Mouse (Mus musculus) intestine, embryonic 14.5 days (tissue): ENCODE measurements around the gene Ctsc. TPM values are rescaled to one million over a fixed set of nuclear protein-coding genes. Genes with fewer than 3 reads are reported as not detected.

Experiments used
- ATAC-seq: fragments of 200-750 bp; cut with Nextera tagmentation; replicated peaks from 2 replicates; pipeline ENCODE4 v1.8.0; 2017; ENCODE audit warnings: low read depth, moderate number of reproducible peaks, moderate TSS enrichment, moderate library complexity; ENCODE audit not compliant: low FRiP score, low TSS enrichment
- DNase-seq: peaks from one replicate; pipeline ENCODE4 v3.0.0-alpha.2; 2018; ENCODE audit warnings: low spot score
- H3K27ac ChIP-seq: fragments of 300-500 bp; sonication (generic); 2 replicates; pipeline ENCODE4 v1.5.1; 2014; ENCODE audit warnings: low read depth, mild to moderate bottlenecking, control low read depth
- H3K27me3 ChIP-seq: fragments of 300-500 bp; sonication (generic); replicated peaks from 2 replicates; pipeline ENCODE4 v1.6.1; 2014; ENCODE audit warnings: low read length, control low read depth; ENCODE audit not compliant: control insufficient read depth, insufficient read depth
- H3K36me3 ChIP-seq: fragments of 300-500 bp; sonication (generic); 2 replicates; pipeline ENCODE4 v1.6.1; 2014; ENCODE audit warnings: low read length, control low read depth; ENCODE audit not compliant: control insufficient read depth, insufficient read depth
- H3K4me1 ChIP-seq: fragments of 300-500 bp; sonication (generic); replicated peaks from 2 replicates; pipeline ENCODE4 v1.6.1; 2014; ENCODE audit warnings: low read length, control low read depth, mixed read lengths; ENCODE audit not compliant: control insufficient read depth, insufficient read depth
- H3K4me2 ChIP-seq: fragments of 300-500 bp; sonication (generic); 2 replicates; pipeline ENCODE4 v1.6.1; 2014; ENCODE audit warnings: low read length
- H3K4me3 ChIP-seq: fragments of 300-500 bp; sonication (generic); 2 replicates; pipeline ENCODE4 v1.5.1; 2014; ENCODE audit warnings: low read depth, low read length, control low read depth, mixed read lengths
- H3K9ac ChIP-seq: fragments of 300-500 bp; sonication (generic); 2 replicates; pipeline ENCODE4 v1.6.1; 2014; ENCODE audit warnings: mild to moderate bottlenecking, low read length
- H3K9me3 ChIP-seq: fragments of 300-500 bp; sonication (generic); 2 replicates; pipeline ENCODE4 v1.6.1; 2016; ENCODE audit warnings: low read length, control low read depth; ENCODE audit not compliant: control insufficient read depth
- WGBS: fragments of 180-500 bp; shearing (Covaris S2); extraction: QIAGEN DNeasy Blood & Tissue Kit; methylation state at CpG from one replicate; pipeline ENCODE4 v1.1.7; 2014; 5-methylcytosine and 5-hydroxymethylcytosine counted together
- polyA plus RNA-seq: library from polyadenylated mRNA; unstranded; fragments of >200 nt; fragmentation: Nextera tagmentation; extraction: Ambion mirVana; gene quantifications from 2 replicates; pipeline ENCODE4 v1.2.1, GENCODE M21; 2014

Ctsc gene
- polyA plus RNA-seq, 1 experiment from 2014 or later = 62.7 TPM

- ATAC-seq (no peak), DNase-seq (no peak)
- H3K27me3 ChIP-seq = no peaks in the 10 kb centered on the region
- H3K4me1 ChIP-seq = 0 out of 2 replicates have a peak, but pooled peaks cover 3% of the 10 kb centered on the region
- H3K9me3 ChIP-seq = no peaks in the 10 kb centered on the region
- no peak overlapping the region for H3K9ac ChIP-seq
- 0 out of 2 replicates have a peak, but pooled peaks cover 3% of the 10 kb centered on the region for H3K36me3 ChIP-seq
- H3K27ac ChIP-seq = no peak overlapping the region
- WGBS = 87% methylated on average over 3 of the region's 3 CpGs
- H3K4me3 ChIP-seq = no peak overlapping the region
- H3K4me2 ChIP-seq = no peak overlapping the region
These were observed 32.7 kb downstream of the Ctsc start for GRCm38 (mm10) chr7:88310398-88311180.

GRCm38 (mm10) chr7:88316408-88316807 lies 38.5 kb downstream of the Ctsc start:
- ATAC-seq (no peak), DNase-seq (no peak)
- Histone ChIP-seq H3K4me1 (peaks cover 6% of the 10 kb centered on the region; the same call in 1 of the 2 replicates), H3K27ac (no peak overlapping the region), H3K27me3 (no peaks in the 10 kb centered on the region), H3K9ac (no peak overlapping the region), H3K4me3 (no peak overlapping the region), H3K36me3 (no peaks in the 10 kb centered on the region), H3K9me3 (no peaks in the 10 kb centered on the region), H3K4me2 (no peak overlapping the region)
- 60% methylated on average over 3 of the region's 3 CpGs for WGBS

- DNase-seq (no peak), ATAC-seq (no peak)
- H3K27ac ChIP-seq = no peak overlapping the region
- no peaks in the 10 kb centered on the region for H3K9me3 ChIP-seq
- peaks cover 3% of the 10 kb centered on the region; the same call in 1 of the 2 replicates for H3K4me1 ChIP-seq
- H3K9ac ChIP-seq = no peak overlapping the region
- H3K4me3 ChIP-seq = no peak overlapping the region
- no peaks in the 10 kb centered on the region for H3K36me3 ChIP-seq
- no peaks in the 10 kb centered on the region for H3K27me3 ChIP-seq
- H3K4me2 ChIP-seq = no peak overlapping the region
- 41% methylated on average over 1 of the region's 1 CpGs for WGBS
These were observed 40.6 kb downstream of the Ctsc start for GRCm38 (mm10) chr7:88318474-88318873.

GRCm38 (mm10) chr7:88318904-88319303 lies 41.0 kb downstream of the Ctsc start:
- Histone ChIP-seq H3K36me3 (no peaks in the 10 kb centered on the region), H3K27me3 (no peaks in the 10 kb centered on the region), H3K4me2 (no peak overlapping the region), H3K9me3 (no peaks in the 10 kb centered on the region), H3K9ac (no peak overlapping the region), H3K27ac (no peak overlapping the region), H3K4me1 (peaks cover 3% of the 10 kb centered on the region; the same call in 1 of the 2 replicates), H3K4me3 (no peak overlapping the region)
- ATAC-seq (no peak), DNase-seq (no peak)
- WGBS = 86% methylated on average over 2 of the region's 2 CpGs

- Histone ChIP-seq H3K9ac (no peak overlapping the region), H3K4me1 (peaks cover 3% of the 10 kb centered on the region; the same call in 1 of the 2 replicates), H3K9me3 (no peaks in the 10 kb centered on the region), H3K4me3 (no peak overlapping the region), H3K4me2 (no peak overlapping the region), H3K27ac (no peak overlapping the region), H3K36me3 (no peaks in the 10 kb centered on the region), H3K27me3 (no peaks in the 10 kb centered on the region)
- 86% methylated on average over 3 of the region's 3 CpGs for WGBS
- ATAC-seq (no peak), DNase-seq (no peak)
These were observed 41.7 kb downstream of the Ctsc start for GRCm38 (mm10) chr7:88319414-88320140.

- ATAC-seq (peak; percentile 90), DNase-seq (peak; percentile 74)
- Histone ChIP-seq H3K27ac (peak overlapping the region; percentile 61; the same call in 1 of the 2 replicates), H3K4me2 (no peak overlapping the region), H3K27me3 (no peaks in the 10 kb centered on the region), H3K9me3 (no peaks in the 10 kb centered on the region), H3K9ac (no peak overlapping the region), H3K4me1 (peaks cover 3% of the 10 kb centered on the region; the same call in 1 of the 2 replicates), H3K36me3 (no peaks in the 10 kb centered on the region), H3K4me3 (no peak overlapping the region)
- 32% methylated on average over 12 of the region's 12 CpGs for WGBS
These were observed 42.9 kb downstream of the Ctsc start for GRCm38 (mm10) chr7:88320628-88321336.

GRCm38 (mm10) chr7:88322431-88322830 lies 44.5 kb downstream of the Ctsc start:
- Histone ChIP-seq H3K27ac (no peak overlapping the region), H3K4me2 (no peak overlapping the region), H3K4me3 (no peak overlapping the region), H3K36me3 (no peaks in the 10 kb centered on the region), H3K9ac (no peak overlapping the region), H3K9me3 (no peaks in the 10 kb centered on the region), H3K27me3 (no peaks in the 10 kb centered on the region), H3K4me1 (peaks cover 3% of the 10 kb centered on the region; the same call in 1 of the 2 replicates)
- DNase-seq (no peak), ATAC-seq (no peak)
- 74% methylated on average over 2 of the region's 2 CpGs for WGBS

- no peaks in the 10 kb centered on the region for H3K27me3 ChIP-seq
- no peak overlapping the region for H3K9ac ChIP-seq
- ATAC-seq (no peak), DNase-seq (no peak)
- H3K9me3 ChIP-seq = no peaks in the 10 kb centered on the region
- H3K36me3 ChIP-seq = no peaks in the 10 kb centered on the region
- H3K27ac ChIP-seq = no peak overlapping the region
- H3K4me3 ChIP-seq = no peak overlapping the region
- H3K4me1 ChIP-seq = no peaks in the 10 kb centered on the region
- no peak overlapping the region for H3K4me2 ChIP-seq
These were observed 49.6 kb downstream of the Ctsc start for GRCm38 (mm10) chr7:88327495-88327894.
